Mouse (Mus musculus) stomach, postnatal 0 days (tissue): ENCODE measurements around the gene Zfp661. TPM values are rescaled to one million over a fixed set of nuclear protein-coding genes. Genes with fewer than 3 reads are reported as not detected.

ENCODE experiments used
- ATAC-seq: fragments of 200-750 bp; cut with Nextera tagmentation; 2 replicates; pipeline ENCODE4 v1.8.0; 2017; ENCODE audit not compliant: low FRiP score, low TSS enrichment
- DNase-seq: peaks from one replicate; pipeline ENCODE4 v3.0.0-alpha.2; 2016; ENCODE audit warnings: low spot score
- H3K27ac ChIP-seq: fragments of 300-500 bp; sonication (generic); replicated peaks from 2 replicates; pipeline ENCODE4 v1.5.1; 2014; ENCODE audit warnings: mild to moderate bottlenecking, control low read depth
- H3K27me3 ChIP-seq: fragments of 300-500 bp; sonication (generic); 2 replicates; pipeline ENCODE4 v1.6.1; 2014; ENCODE audit warnings: low read length; ENCODE audit not compliant: control insufficient read depth, insufficient read depth
- H3K36me3 ChIP-seq: fragments of 300-500 bp; sonication (generic); 2 replicates; pipeline ENCODE4 v1.6.1; 2014; ENCODE audit warnings: low read length, mixed read lengths; ENCODE audit not compliant: control insufficient read depth, insufficient read depth
- H3K4me1 ChIP-seq: fragments of 300-500 bp; sonication (generic); replicated peaks from 2 replicates; pipeline ENCODE4 v1.6.1; 2014; ENCODE audit warnings: antibody characterized with exemption; ENCODE audit not compliant: control insufficient read depth, insufficient read depth
- H3K4me2 ChIP-seq: fragments of 300-500 bp; sonication (generic); replicated peaks from 2 replicates; pipeline ENCODE4 v1.6.1; 2014; ENCODE audit warnings: low read depth, mild to moderate bottlenecking, control low read depth, moderate library complexity
- H3K4me3 ChIP-seq: fragments of 300-500 bp; sonication (generic); 2 replicates; pipeline ENCODE4 v1.5.1; 2014; ENCODE audit warnings: low read depth, low read length, control low read depth
- H3K9ac ChIP-seq: fragments of 300-500 bp; sonication (generic); 2 replicates; pipeline ENCODE4 v1.6.1; 2014; ENCODE audit warnings: mild to moderate bottlenecking, low read length, control low read depth, mixed read lengths
- H3K9me3 ChIP-seq: fragments of 300-500 bp; sonication (generic); 2 replicates; pipeline ENCODE4 v1.6.1; 2016; ENCODE audit warnings: low read length; ENCODE audit not compliant: control insufficient read depth
- CTCF ChIP-seq: IDR thresholded peaks from 2 replicates; pipeline ENCODE4 v1.5.1; 2016; ENCODE audit warnings: antibody characterized with exemption, low read depth, mild to moderate bottlenecking, moderate library complexity
- EP300 ChIP-seq: optimal IDR thresholded peaks from 2 replicates; pipeline ENCODE3; 2016; ENCODE audit warnings: antibody characterized with exemption
- whole genome bisulfite sequencing: fragments of 180-500 bp; shearing (Covaris S2); extraction: QIAGEN DNeasy Blood & Tissue Kit; methylation state at CpG from one replicate; pipeline ENCODE4 v1.1.7; 2014; 5-methylcytosine and 5-hydroxymethylcytosine counted together
- polyA plus RNA-seq: library from polyadenylated mRNA; unstranded; fragments of >200 nt; fragmentation: Nextera tagmentation; extraction: Ambion mirVana; gene quantifications from 2 replicates; pipeline ENCODE4 v1.2.1, GENCODE M21; 2015

Gene Zfp661
- polyA plus RNA-seq, 1 experiment from 2014 or later: 1.9 TPM

DNA sequence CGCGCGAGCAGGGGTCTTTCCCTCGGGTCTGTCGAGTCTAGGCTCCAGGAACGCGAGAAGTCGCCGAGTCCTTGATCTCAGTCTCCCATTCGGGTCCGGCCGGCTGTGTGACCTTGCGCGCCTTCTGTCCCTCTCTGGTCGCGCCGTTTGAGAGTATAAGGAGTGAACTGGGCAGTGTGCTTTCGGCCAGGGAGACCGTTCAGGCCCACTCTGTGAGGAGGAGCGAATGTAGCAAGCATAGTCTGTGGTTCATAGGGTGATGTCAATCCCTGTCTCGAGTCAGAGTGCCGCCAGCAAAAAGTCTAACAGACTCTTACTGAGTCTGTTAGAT lies 585 bp upstream of the Zfp661 start:
- under 1% methylated on average over 22 of the region's 22 CpGs for WGBS
- no peaks in the 10 kb centered on the region for H3K4me1 ChIP-seq
- peaks cover 4% of the 10 kb centered on the region; the same call in 1 of the 2 replicates for H3K36me3 ChIP-seq
- DNase-seq: no peak
- H3K27me3 ChIP-seq: no peaks in the 10 kb centered on the region
- H3K9ac ChIP-seq: peak overlapping the region; percentile 89
- no peaks in the 10 kb centered on the region for H3K9me3 ChIP-seq
- H3K27ac ChIP-seq: peak overlapping the region; percentile 93
- TF ChIP-seq EP300: no peak
- TF ChIP-seq CTCF: no peak
- ATAC-seq: no peak
- H3K4me3 ChIP-seq: peak overlapping the region; percentile 94
- peak overlapping the region; percentile 82 for H3K4me2 ChIP-seq

DNA sequence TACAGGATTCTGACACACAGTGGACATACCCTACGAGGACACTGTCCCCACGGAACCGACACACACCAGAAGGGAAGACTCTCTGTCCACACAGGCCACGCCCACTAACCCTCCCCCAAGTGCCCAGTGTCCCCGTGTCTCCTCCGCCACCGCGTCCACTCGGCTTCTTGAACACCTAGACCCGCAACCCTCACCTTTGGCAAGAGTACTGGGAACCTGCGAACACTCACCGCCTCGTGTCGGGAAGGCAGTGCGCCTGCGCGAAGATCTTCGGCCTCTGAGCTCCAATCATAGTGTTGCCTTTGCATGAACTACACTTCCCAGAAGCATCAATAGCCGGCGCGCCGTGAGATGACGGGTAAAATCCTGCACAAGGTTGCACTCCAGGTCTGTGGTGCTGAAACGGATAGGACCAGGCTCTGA lies 2.4 kb downstream of the Zfp661 start:
- no peaks in the 10 kb centered on the region for H3K9me3 ChIP-seq
- DNase-seq: peak; percentile 94
- WGBS: 0% methylated on average over 24 of the region's 24 CpGs
- TF ChIP-seq EP300: no peak
- peak; percentile 13; the same call in 1 of the 2 replicates for TF ChIP-seq CTCF
- peaks cover 3% of the 10 kb centered on the region; the same call in 1 of the 2 replicates for H3K36me3 ChIP-seq
- H3K27me3 ChIP-seq: no peaks in the 10 kb centered on the region
- H3K4me3 ChIP-seq: peak overlapping the region; percentile 57
- H3K9ac ChIP-seq: peak overlapping the region; percentile 67
- ATAC-seq: peak; percentile 90
- H3K27ac ChIP-seq: no peak overlapping the region
- H3K4me2 ChIP-seq: peak overlapping the region; percentile 93
- no peaks in the 10 kb centered on the region for H3K4me1 ChIP-seq

DNA sequence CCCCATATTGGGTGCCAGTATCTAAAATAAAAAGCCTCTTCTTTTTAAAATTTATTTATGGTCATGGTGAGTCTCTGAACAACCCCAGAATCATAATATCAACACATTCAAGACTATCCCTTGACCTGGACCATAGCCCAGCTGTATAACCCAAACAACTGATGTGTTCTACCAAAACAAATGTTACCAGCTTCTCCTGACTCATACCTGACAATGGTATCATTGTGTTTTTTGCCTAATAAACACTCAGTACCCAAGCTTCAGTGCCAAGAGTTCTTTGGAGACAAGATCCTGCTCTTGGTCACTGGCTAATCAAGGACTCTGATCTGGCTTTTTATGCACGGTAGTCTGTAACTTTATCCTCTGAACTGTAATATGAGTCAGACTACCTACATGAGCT lies 13.6 kb downstream of the Zfp661 start:
- no peak for DNase-seq
- Histone ChIP-seq H3K9me3 (no peaks in the 10 kb centered on the region), H3K36me3 (peaks cover 11% of the 10 kb centered on the region; the same call in 1 of the 2 replicates), H3K4me2 (no peak overlapping the region), H3K27me3 (no peaks in the 10 kb centered on the region), H3K9ac (no peak overlapping the region), H3K4me3 (no peak overlapping the region), H3K27ac (no peak overlapping the region), H3K4me1 (no peaks in the 10 kb centered on the region)
- WGBS: 39% methylated on average over 1 of the region's 1 CpGs
- no peak for ATAC-seq
- no peak for TF ChIP-seq EP300
- TF ChIP-seq CTCF: no peak

- 0 out of 2 replicates have a peak overlapping the region, but pooled peaks have one; percentile 29 for H3K4me2 ChIP-seq
- DNase-seq: peak; percentile 82
- H3K27ac ChIP-seq: no peak overlapping the region
- no peaks in the 10 kb centered on the region for H3K36me3 ChIP-seq
- TF ChIP-seq CTCF: peak; percentile 90
- no peak for TF ChIP-seq EP300
- peak; percentile 93 for ATAC-seq
- no peak overlapping the region for H3K9ac ChIP-seq
- no peaks in the 10 kb centered on the region for H3K9me3 ChIP-seq
- H3K4me3 ChIP-seq: no peak overlapping the region
- 15% methylated on average over 18 of the region's 18 CpGs for WGBS
- H3K4me1 ChIP-seq: no peaks in the 10 kb centered on the region
- no peaks in the 10 kb centered on the region for H3K27me3 ChIP-seq
Observed at GRCm38 (mm10) chr2:127559070-127559966, 27.6 kb downstream of the Zfp661 start.

GRCm38 (mm10) chr2:127551078-127551477 lies 35.8 kb downstream of the Zfp661 start:
- ATAC-seq: no peak; the same call in 1 of the 2 replicates
- H3K9ac ChIP-seq: no peak overlapping the region
- H3K4me3 ChIP-seq: no peak overlapping the region
- DNase-seq: no peak
- H3K27me3 ChIP-seq: no peaks in the 10 kb centered on the region
- no peaks in the 10 kb centered on the region for H3K4me1 ChIP-seq
- no peak overlapping the region for H3K4me2 ChIP-seq
- TF ChIP-seq EP300 (no peak), CTCF (peak; percentile 70)
- 52% methylated on average over 5 of the region's 5 CpGs for WGBS
- no peaks in the 10 kb centered on the region for H3K36me3 ChIP-seq
- H3K9me3 ChIP-seq: no peaks in the 10 kb centered on the region
- no peak overlapping the region for H3K27ac ChIP-seq

- WGBS: 68% methylated on average over 1 of the region's 1 CpGs
Observed at GRCm38 (mm10) chr2:127550446-127550845, 36.4 kb downstream of the Zfp661 start.

More at GRCm38 (mm10) chr2:127550446-127550845, 36.4 kb downstream of the Zfp661 start:
- TF ChIP-seq EP300 (no peak), CTCF (no peak)
- Histone ChIP-seq H3K4me3 (no peak overlapping the region), H3K27me3 (no peaks in the 10 kb centered on the region), H3K9ac (no peak overlapping the region), H3K4me1 (no peaks in the 10 kb centered on the region), H3K9me3 (no peaks in the 10 kb centered on the region), H3K4me2 (no peak overlapping the region), H3K36me3 (no peaks in the 10 kb centered on the region), H3K27ac (no peak overlapping the region)
- no peak for DNase-seq
- ATAC-seq: no peak
